Comparison of ENCODE assay signal across 15 mouse cellular contexts in the genomic region with DNA sequence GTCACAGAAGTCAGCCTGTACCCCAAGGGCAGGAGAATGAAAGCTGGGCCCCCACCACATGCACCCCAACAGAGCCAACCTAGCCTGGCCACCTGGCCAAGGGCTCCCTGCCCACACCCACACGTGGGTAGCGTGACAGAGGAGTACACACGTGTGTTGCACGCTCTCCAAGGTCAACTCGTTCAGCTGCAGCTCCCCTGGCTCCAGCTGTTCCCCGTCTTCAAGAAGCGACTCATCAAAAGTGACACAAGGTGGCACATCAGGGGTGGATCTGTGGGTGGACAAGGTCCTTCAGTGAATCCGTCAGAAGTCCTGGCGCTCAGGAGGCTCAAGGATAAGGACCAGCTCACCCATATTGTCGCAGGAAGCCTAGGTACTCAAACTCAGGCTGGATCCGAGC.
"Had no signal": no experiment of that assay in that cellular context is flagged by ENCODE, and none has a peak within 500 bp of the region (broad histone marks: within the 10 kb centered on the region; RNA-seq: fewer than 3 reads in every experiment).

No protein-coding gene starts in this region.

- H3K4me2 ChIP-seq: liver, embryonic 13.5 days; midbrain, embryonic 11.5 days had no signal

- H3K27ac ChIP-seq: kidney, postnatal 0 days; layer of hippocampus, adult 2 months; left cerebral cortex, adult 2 months; liver, embryonic 13.5 days; stomach, postnatal 0 days had no signal

- H3K9ac ChIP-seq: liver, embryonic 13.5 days had no signal

- H3K4me3 ChIP-seq: layer of hippocampus, adult 2 months; left cerebral cortex, adult 2 months; liver, embryonic 13.5 days had no signal

- DNase-seq: kidney, postnatal 25 days; layer of hippocampus, adult 9-11 months; liver, embryonic 13.5 days; lung, adult 2 months; lung, postnatal 14 days; lung, postnatal 4 days; midbrain, embryonic 14.5 days; thymus, adult 2 months; thymus, postnatal 14 days; thymus, postnatal 4 days had no signal

- H3K9me3 ChIP-seq: liver, embryonic 13.5 days had no signal
